Mouse (Mus musculus) erythroblast, embryonic 14.5 days (primary cell): ENCODE measurements around the gene Ush2a. TPM values are rescaled to one million over a fixed set of nuclear protein-coding genes. Genes with fewer than 3 reads are reported as not detected.

Experiments
- H3K27me3 ChIP-seq: 2 replicates; pipeline ENCODE4 v1.6.1; 2012; ENCODE audit warnings: inconsistent platforms; ENCODE audit not compliant: control insufficient read depth
- H3K36me3 ChIP-seq: 2 replicates; pipeline ENCODE4 v1.6.1; 2012; ENCODE audit warnings: mild to moderate bottlenecking, inconsistent platforms; ENCODE audit not compliant: control insufficient read depth
- H3K4me1 ChIP-seq: 2 replicates; pipeline ENCODE4 v1.6.1; 2012; ENCODE audit warnings: inconsistent platforms; ENCODE audit not compliant: control insufficient read depth
- H3K4me3 ChIP-seq: replicated peaks from 2 replicates; pipeline ENCODE3; 2012; ENCODE audit warnings: moderate library complexity, mild to moderate bottlenecking, inconsistent platforms
- H3K9me3 ChIP-seq: 2 replicates; pipeline ENCODE4 v1.6.1; 2012; ENCODE audit warnings: low read length, inconsistent platforms, mixed read lengths; ENCODE audit not compliant: control insufficient read depth
- GATA1 ChIP-seq: IDR thresholded peaks from 2 replicates; pipeline ENCODE4 v1.6.1; 2012; ENCODE audit warnings: low read length, inconsistent platforms, mixed read lengths
- TAL1 ChIP-seq: IDR thresholded peaks from 3 replicates; pipeline ENCODE4 v1.6.1; 2012; ENCODE audit warnings: low read length, inconsistent platforms, mixed read lengths
- polyA plus RNA-seq: library from polyadenylated mRNA; stranded (reverse); fragments of >175 nt; gene quantifications from 2 replicates; pipeline ENCODE4 v1.2.3, GENCODE M21; 2012

The Ush2a gene
- polyA plus RNA-seq, 1 experiment: not detected

GRCm38 (mm10) chr1:188734741-188735266 is 473.0 kb downstream of the Ush2a start:
- Histone ChIP-seq H3K36me3 (no peaks in the 10 kb centered on the region), H3K4me3 (no peak overlapping the region), H3K9me3 (no peaks in the 10 kb centered on the region), H3K27me3 (no peaks in the 10 kb centered on the region), H3K4me1 (no peaks in the 10 kb centered on the region)
- TF ChIP-seq TAL1: no peak
- no peak for TF ChIP-seq GATA1

GRCm38 (mm10) chr1:188742971-188743370 is 481.1 kb downstream of the Ush2a start:
- no peak overlapping the region for H3K4me3 ChIP-seq
- H3K9me3 ChIP-seq: peaks cover 3% of the 10 kb centered on the region; the same call in 1 of the 2 replicates
- no peaks in the 10 kb centered on the region for H3K36me3 ChIP-seq
- no peak for TF ChIP-seq TAL1
- no peak for TF ChIP-seq GATA1
- H3K27me3 ChIP-seq: no peaks in the 10 kb centered on the region
- H3K4me1 ChIP-seq: no peaks in the 10 kb centered on the region

- no peak overlapping the region for H3K4me3 ChIP-seq
- TF ChIP-seq TAL1: no peak
- TF ChIP-seq GATA1: no peak
Measured at GRCm38 (mm10) chr1:188755031-188755430, 493.2 kb downstream of the Ush2a start.

GRCm38 (mm10) chr1:188760515-188760914 is 498.7 kb downstream of the Ush2a start:
- Histone ChIP-seq H3K36me3 (no peaks in the 10 kb centered on the region), H3K4me3 (no peak overlapping the region), H3K27me3 (no peaks in the 10 kb centered on the region), H3K9me3 (no peaks in the 10 kb centered on the region), H3K4me1 (no peaks in the 10 kb centered on the region)
- no peak for TF ChIP-seq GATA1
- no peak for TF ChIP-seq TAL1

More at GRCm38 (mm10) chr1:188755031-188755430, 493.2 kb downstream of the Ush2a start:
- Histone ChIP-seq H3K4me1 (no peaks in the 10 kb centered on the region), H3K36me3 (no peaks in the 10 kb centered on the region), H3K9me3 (no peaks in the 10 kb centered on the region), H3K27me3 (no peaks in the 10 kb centered on the region)

GRCm38 (mm10) chr1:188762463-188762862 is 500.6 kb downstream of the Ush2a start:
- TF ChIP-seq GATA1: no peak
- TF ChIP-seq TAL1: no peak
- Histone ChIP-seq H3K4me1 (no peaks in the 10 kb centered on the region), H3K27me3 (no peaks in the 10 kb centered on the region), H3K4me3 (no peak overlapping the region), H3K9me3 (no peaks in the 10 kb centered on the region), H3K36me3 (no peaks in the 10 kb centered on the region)

- H3K4me1 ChIP-seq: no peaks in the 10 kb centered on the region
- H3K9me3 ChIP-seq: no peaks in the 10 kb centered on the region
- no peak for TF ChIP-seq TAL1
- TF ChIP-seq GATA1: no peak
- H3K36me3 ChIP-seq: no peaks in the 10 kb centered on the region
- no peak overlapping the region for H3K4me3 ChIP-seq
- H3K27me3 ChIP-seq: no peaks in the 10 kb centered on the region
Measured at GRCm38 (mm10) chr1:188763761-188764160, 501.9 kb downstream of the Ush2a start.

- Histone ChIP-seq H3K27me3 (no peaks in the 10 kb centered on the region), H3K4me1 (peaks cover 5% of the 10 kb centered on the region), H3K4me3 (no peak overlapping the region), H3K9me3 (no peaks in the 10 kb centered on the region; the same call in 1 of the 2 replicates), H3K36me3 (no peaks in the 10 kb centered on the region)
- no peak for TF ChIP-seq GATA1
- no peak for TF ChIP-seq TAL1
Measured at GRCm38 (mm10) chr1:188770828-188771227, 509.0 kb downstream of the Ush2a start.

- H3K4me1 ChIP-seq: peaks cover 5% of the 10 kb centered on the region
- H3K36me3 ChIP-seq: no peaks in the 10 kb centered on the region
- TF ChIP-seq TAL1 (no peak), GATA1 (no peak)
- H3K9me3 ChIP-seq: no peaks in the 10 kb centered on the region; the same call in 1 of the 2 replicates
- H3K4me3 ChIP-seq: no peak overlapping the region
- H3K27me3 ChIP-seq: no peaks in the 10 kb centered on the region
Measured at GRCm38 (mm10) chr1:188772516-188773229, 510.9 kb downstream of the Ush2a start.

GRCm38 (mm10) chr1:188773631-188774030 is 511.8 kb downstream of the Ush2a start:
- Histone ChIP-seq H3K36me3 (no peaks in the 10 kb centered on the region), H3K27me3 (no peaks in the 10 kb centered on the region), H3K4me3 (no peak overlapping the region), H3K9me3 (no peaks in the 10 kb centered on the region; the same call in 1 of the 2 replicates), H3K4me1 (peaks cover 5% of the 10 kb centered on the region)
- TF ChIP-seq TAL1: no peak
- no peak for TF ChIP-seq GATA1
